Mouse (Mus musculus): ENCODE results near the gene Ptpn1.

Gene Ptpn1

GRCm38 (mm10) chr2:167931985-167932726 lies at the start of gene Ptpn1:
TSS of gene Ptpn1 (plus strand) at chr2:167932057.
- DNase-seq (ENCODE audit: low spot score): peak; percentile 95

DNA sequence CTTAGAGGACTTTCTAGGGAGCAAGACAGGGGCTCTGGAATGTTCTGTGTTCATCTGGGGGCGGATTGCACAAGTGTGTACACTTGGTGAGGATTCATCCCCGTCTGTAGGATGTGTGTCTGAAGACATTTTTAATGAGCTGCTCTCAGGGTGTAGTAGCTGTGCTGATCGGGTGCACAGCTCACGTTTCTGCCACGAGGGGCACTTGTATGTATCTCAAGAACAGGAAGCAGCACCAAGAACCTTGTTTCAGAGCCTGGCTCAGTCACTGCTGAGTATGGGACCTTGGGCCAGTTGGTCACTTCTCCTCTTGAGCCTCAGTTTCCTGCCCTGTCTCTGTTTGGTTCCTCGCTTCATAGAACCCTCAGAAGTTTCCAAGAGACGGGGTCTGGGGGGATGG lies 45.4 kb upstream of the Ptpn1 start:
- DNase-seq (ENCODE audit: low spot score): no peak

DNA sequence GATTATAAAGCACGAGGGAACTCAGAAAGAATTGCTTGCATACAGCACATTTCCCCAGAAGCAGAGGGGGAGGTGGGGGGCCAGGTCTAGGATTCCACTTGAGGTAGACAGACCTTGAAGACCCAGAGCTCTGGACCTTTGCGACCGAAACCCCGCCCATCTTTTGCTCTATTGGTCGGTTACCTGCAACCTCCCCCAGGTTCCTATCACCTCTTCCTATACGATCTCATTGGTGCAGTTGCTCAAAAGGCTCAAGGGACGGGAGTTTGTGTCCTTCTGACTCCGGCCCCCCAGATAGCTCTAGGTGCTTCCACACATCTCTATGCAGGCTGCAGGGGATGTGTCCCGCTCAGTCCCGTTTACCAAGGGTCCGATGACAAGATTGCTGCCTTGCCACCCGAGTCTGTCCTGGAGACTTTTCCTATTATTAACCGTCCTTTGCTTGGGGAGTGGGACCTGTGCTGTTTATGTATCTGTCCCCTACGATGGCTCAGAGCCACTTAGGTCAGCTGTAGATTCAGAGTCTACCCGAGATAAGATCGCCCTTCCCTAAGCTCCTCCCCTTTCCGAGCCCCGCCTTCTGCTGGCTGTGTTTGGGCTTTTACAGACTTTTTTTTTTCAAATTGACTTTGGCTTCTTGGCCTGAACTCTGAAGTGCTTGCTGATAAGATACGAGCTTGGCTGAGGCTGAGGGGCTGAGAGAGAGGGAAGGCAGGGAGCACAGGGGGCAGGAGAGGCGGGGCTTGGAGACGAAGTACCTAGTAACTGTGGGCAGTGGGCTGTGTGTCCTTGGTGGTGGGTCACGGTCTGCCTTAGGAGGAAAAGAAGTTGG lies 44.1 kb upstream of the Ptpn1 start:
- peak; percentile 22 for DNase-seq (ENCODE audit: low spot score)

DNA sequence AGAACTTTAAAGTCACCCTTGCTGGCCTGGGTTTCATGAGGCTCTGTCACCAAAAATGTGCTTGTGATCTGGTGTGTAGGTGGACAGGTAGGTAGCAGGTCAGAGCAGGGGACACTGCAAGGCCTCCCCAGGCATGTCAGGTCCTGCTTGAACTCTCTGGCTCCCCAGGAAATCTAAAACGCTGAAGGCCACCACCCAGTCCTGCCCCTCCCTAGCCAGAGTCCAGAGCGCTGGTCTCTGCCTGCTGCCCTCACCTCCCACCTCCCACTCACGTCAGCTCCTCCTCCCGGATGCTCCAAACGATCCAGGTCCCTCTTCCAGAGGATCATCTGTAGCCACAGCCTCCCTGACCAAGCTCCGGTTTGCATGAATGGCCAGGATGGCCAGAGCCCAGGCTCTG lies 43.0 kb upstream of the Ptpn1 start:
- DNase-seq (ENCODE audit: low spot score): no peak

- no peak for DNase-seq (ENCODE audit: low spot score)
These were observed 42.0 kb upstream of the Ptpn1 start for GRCm38 (mm10) chr2:167889886-167890285.

DNA sequence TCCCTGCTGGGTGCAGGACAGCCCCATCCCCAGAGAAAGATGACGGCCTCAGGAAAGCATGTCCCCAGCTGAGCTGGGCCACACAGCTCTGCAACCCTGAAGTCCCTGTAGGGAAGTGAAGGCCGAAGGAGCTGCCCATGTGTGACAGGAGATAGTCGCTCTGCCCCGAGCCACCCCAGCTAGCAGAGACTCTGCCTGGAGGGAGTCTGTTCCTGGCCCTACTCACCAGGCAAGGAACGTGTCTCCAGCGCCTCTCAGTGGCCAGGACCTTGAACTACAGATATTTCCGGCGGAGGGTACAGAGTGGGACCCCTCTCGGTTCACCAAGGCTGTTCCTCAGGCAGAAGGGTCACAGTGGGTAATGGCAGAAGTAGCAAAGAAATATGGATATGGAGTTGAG lies 39.9 kb upstream of the Ptpn1 start:
- DNase-seq (ENCODE audit: low spot score): peak; percentile 78

- DNase-seq (ENCODE audit: low spot score): no peak
These were observed 38.2 kb upstream of the Ptpn1 start for GRCm38 (mm10) chr2:167893680-167894079.

DNA sequence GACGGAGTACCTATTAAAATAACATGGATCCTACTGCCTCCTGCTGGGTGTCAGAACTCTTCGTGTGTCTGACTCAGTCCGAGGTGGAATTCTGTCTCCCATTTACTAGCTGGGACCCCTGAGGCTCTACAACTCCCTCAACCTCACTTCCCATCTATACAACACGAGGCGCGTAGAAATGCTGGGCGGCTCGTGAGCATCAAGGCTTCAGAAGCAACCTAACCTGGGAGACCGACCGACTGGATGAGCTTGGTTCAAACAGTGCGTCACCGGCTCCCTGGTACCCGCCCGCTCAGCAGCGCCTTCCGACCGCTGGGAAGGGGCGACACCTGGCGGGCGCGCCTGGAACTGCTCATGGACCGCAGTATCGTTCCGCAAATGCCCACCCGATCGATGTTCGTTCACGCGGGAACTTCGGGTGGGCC lies 36.9 kb upstream of the Ptpn1 start:
- DNase-seq (ENCODE audit: low spot score): peak; percentile 90

- DNase-seq (ENCODE audit: low spot score): no peak
These were observed 34.0 kb upstream of the Ptpn1 start for GRCm38 (mm10) chr2:167897896-167898295.

GRCm38 (mm10) chr2:167899989-167900421 lies 31.9 kb upstream of the Ptpn1 start:
- DNase-seq (ENCODE audit: low spot score): peak; percentile 56

DNA sequence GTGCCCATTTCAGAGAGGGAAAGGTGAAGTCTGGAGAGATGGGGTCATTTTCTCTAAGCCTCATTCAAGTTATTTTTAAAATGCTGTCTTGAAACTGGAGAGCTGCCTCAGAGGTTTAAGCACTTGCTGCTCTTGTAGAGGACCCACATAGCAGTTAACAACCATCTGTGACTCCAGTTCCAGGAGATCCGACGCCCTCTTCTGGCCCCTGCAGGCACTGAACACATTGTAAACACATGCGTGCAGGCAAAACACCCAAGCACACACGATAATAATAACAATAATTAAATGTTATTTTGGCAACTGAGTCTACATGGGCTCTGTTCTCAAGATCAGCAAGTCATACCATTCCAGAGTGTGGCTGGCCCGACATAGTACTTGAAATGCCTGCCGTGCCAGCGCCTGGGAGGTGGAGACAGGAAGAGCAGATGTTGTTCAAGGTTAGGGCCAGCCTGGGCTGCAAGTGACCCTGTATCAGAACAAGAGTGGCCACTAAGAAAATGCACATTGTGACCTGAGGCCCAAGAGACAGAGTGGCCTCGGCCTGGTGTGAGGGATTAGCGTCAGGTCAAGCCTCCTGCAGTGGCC lies 29.6 kb upstream of the Ptpn1 start:
- DNase-seq (ENCODE audit: low spot score): no peak

- DNase-seq (ENCODE audit: low spot score): no peak
These were observed 28.5 kb upstream of the Ptpn1 start for GRCm38 (mm10) chr2:167903242-167903952.

- no peak for DNase-seq (ENCODE audit: low spot score)
These were observed 27.1 kb upstream of the Ptpn1 start for GRCm38 (mm10) chr2:167904621-167905367.

DNA sequence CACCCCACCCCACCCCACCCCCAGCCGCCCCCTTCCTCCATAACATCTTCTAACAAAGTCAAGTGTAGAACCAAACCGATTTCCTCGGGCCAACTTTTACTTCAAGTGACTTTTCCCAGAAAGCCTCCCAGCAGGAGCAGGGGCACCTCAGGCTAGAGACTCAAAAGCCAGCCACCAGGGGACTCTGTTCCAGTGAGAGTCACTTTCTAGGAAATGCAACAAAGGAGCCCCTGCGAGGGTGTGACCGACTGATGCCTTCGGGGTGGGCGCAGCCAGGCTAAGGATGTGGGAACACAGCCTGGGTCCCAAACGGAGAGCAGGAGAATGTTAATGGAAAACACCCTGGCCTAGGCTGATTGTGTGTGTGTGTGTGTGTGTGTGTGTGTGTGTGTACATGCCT lies 26.3 kb upstream of the Ptpn1 start:
- no peak for DNase-seq (ENCODE audit: low spot score)

DNA sequence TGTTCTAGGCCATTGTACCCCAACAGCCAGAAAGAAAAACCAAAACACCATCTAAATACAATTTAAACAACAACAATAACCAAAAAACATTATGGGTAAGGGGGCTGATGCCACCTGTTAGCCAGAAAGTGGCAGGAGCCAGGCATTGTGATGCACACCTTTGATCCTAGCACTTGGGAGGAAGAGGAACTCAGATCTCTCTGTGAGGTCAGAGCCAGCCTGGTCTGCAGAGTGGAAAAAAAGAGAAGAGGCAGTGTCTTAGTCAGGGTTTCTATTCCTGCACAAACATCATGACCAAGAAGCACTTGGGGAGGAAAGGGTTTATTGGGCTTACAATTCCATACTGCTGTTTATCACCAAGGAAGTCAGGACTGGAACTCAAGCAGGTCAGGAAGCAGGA lies 25.1 kb upstream of the Ptpn1 start:
- DNase-seq (ENCODE audit: low spot score): no peak

- no peak for DNase-seq (ENCODE audit: low spot score)
These were observed 22.2 kb upstream of the Ptpn1 start for GRCm38 (mm10) chr2:167909531-167910177.

GRCm38 (mm10) chr2:167910178-167910540 lies 21.7 kb upstream of the Ptpn1 start:
- no peak for DNase-seq (ENCODE audit: low spot score)

DNA sequence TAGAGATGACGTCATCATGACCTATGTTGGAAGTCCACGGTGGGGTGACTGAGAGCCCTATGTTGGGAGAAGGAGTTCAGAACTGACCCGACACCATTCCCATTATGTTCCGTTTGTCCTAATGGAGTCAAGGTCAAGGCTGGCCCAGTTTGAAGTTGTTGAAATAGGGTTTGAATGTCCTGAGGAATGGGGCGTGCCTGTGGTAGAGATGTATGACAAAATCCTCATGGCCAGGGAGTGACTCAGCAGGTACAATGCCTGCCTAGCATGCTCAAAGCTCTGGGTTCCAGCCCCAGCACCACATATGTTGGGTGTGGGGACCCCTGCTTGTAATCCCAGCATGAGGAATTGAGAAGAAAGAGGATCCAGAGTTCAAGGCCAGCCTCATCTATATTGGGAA lies 20.3 kb upstream of the Ptpn1 start:
- DNase-seq (ENCODE audit: low spot score): no peak

- no peak for DNase-seq (ENCODE audit: low spot score)
These were observed 12.8 kb upstream of the Ptpn1 start for GRCm38 (mm10) chr2:167919081-167919480.

DNA sequence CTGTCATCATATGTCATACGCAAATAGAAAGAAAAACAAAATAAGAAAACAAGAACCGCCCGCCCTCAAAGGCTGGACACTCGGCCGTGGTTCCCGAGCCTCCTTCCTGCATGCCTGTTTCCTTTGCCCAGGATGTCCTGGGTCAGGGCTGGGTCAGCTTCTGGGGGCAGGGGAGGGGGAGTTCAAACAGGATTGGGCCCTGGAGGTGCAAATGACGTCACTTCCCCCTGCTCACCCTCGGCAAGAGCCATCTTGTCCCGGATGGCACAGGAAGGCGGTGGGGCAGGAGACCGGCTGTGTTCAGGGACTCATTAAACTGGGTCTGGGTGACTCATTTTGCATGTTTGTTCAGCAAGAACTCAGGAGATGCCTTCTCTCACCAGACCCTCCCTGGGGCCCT lies 11.8 kb upstream of the Ptpn1 start:
- DNase-seq (ENCODE audit: low spot score): no peak

DNA sequence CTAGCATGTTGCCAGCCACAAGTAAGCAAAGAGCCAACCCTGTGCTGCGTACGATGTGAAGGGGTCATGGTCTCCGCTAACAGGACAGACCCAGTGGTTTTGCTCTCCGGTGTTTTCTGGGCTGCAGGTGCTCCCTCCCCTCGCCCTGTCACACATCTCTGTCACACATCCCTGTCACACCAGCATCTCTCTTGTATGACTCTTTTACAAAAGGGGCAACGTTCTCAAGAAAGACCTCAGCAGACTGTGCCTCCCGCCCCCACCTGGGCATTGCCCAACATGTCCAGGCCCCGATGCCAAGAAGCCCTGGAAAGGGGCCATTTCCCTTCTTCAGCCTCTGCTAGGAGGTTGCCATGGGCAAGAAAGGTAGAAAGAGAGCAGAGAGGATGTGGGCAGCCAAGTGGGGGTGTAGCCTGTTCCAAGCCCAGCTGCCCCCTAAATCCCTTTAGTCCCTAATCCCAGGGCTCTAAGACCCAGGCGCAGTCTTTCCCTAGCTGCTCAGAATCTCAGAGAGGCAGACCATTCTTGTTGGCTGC lies 10.8 kb upstream of the Ptpn1 start:
- no peak for DNase-seq (ENCODE audit: low spot score)
